Mouse (Mus musculus) embryonic facial prominence, embryonic 10.5 days (tissue): ENCODE data around the gene Rab15. TPM values are rescaled to one million over a fixed set of nuclear protein-coding genes. Genes with fewer than 3 reads are reported as not detected.

Experiments used
- DNase-seq: peaks from one replicate; pipeline ENCODE4 v3.0.0-alpha.2; 2017; ENCODE audit warnings: low spot score
- H3K27ac ChIP-seq: fragments of 300-500 bp; sonication (generic); replicated peaks from 2 replicates; pipeline ENCODE4 v1.5.1; 2016; ENCODE audit warnings: mild to moderate bottlenecking
- H3K27me3 ChIP-seq: fragments of 300-500 bp; sonication (generic); replicated peaks from 2 replicates; pipeline ENCODE4 v1.6.1; 2016; ENCODE audit warnings: low read depth, mild to moderate bottlenecking; ENCODE audit not compliant: poor library complexity, severe bottlenecking
- H3K36me3 ChIP-seq: fragments of 300-500 bp; sonication (generic); replicated peaks from 2 replicates; pipeline ENCODE4 v1.6.1; 2016; ENCODE audit warnings: mild to moderate bottlenecking, moderate library complexity
- H3K4me1 ChIP-seq: fragments of 300-500 bp; sonication (generic); 2 replicates; pipeline ENCODE4 v1.6.1; 2016
- H3K4me3 ChIP-seq: fragments of 300-500 bp; sonication (generic); 2 replicates; pipeline ENCODE4 v1.5.1; 2016; ENCODE audit warnings: mild to moderate bottlenecking, moderate library complexity
- H3K9me3 ChIP-seq: fragments of 300-500 bp; sonication (generic); 2 replicates; pipeline ENCODE4 v1.6.1; 2016; ENCODE audit warnings: mild to moderate bottlenecking
- WGBS: fragments of 180-500 bp; shearing (Covaris S2); methylation state at CpG from one replicate; pipeline ENCODE4 v1.1.7; 2016; 5-methylcytosine and 5-hydroxymethylcytosine counted together
- polyA plus RNA-seq: library from polyadenylated mRNA; unstranded; fragments of >200 nt; fragmentation: Nextera tagmentation; extraction: Ambion mirVana; gene quantifications from 2 replicates; pipeline ENCODE4 v1.2.1, GENCODE M21; 2016

Gene Rab15
- polyA plus RNA-seq, 1 experiment from 2014 or later = 17.3 TPM

DNA sequence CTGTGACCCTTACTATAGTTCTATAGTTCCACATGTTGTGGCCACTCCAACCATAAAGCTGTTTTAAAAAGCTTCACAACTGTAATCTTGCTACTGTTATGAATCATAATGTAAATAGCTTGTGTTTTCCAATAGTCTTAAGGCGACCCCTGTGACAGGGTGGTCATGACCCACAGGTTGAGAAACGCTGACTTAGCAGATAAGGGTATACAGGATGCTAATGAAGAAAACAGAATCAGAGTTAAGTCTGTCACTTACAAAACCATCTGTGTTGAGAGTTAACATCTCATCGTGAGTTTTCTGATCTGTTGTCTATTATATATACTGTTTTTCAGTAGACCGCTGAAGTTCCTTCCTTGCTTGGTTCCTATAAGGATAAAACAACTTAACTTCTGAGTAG is 16.6 kb upstream of the Rab15 start:
- Histone ChIP-seq H3K4me1 (peaks cover 13% of the 10 kb centered on the region), H3K36me3 (0 out of 2 replicates have a peak, but pooled peaks cover 9% of the 10 kb centered on the region), H3K27ac (no peak overlapping the region), H3K27me3 (no peaks in the 10 kb centered on the region), H3K9me3 (no peaks in the 10 kb centered on the region), H3K4me3 (no peak overlapping the region)
- 95% methylated on average over 4 of the region's 4 CpGs for WGBS
- DNase-seq = no peak

DNA sequence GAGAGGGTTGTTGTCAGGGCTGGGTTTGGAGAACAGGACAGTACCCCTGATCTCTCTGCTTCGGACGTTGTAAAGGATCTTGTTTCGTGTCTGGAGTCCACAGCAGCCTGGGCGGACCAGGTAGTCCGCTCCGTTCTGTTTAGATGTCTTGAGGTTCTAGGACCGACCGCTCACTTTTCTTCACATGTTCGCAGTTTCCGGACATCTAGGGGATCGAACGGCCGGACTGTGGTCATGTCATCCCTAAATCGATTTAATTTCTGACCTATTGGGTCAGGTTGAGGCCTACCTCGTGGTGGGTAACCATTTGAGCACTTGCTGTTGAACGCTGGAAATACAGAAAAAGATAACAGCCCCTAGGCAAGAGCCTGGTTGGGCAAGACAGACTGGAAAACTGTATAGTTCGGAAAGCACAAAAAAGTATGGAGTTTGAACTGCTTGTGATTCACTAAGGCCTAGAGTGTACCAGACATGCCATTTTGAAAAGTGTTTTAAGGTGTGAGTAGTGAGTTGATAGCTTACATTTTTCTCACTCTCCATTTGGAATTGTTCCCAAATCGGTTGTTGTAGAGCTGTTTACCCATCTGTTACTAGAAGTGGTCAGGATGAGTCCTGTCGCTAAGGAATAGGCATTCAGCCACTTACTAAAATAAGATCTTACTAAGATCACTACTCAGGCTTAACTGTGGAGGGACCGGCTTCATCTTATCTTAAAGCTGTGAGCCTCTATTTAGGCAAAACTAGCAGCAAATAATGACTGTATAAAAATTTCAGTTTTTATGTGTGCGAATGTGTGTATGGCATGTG is 15.3 kb upstream of the Rab15 start:
- H3K9me3 ChIP-seq = no peaks in the 10 kb centered on the region
- H3K4me1 ChIP-seq = peaks cover 13% of the 10 kb centered on the region
- H3K36me3 ChIP-seq = 0 out of 2 replicates have a peak, but pooled peaks cover 9% of the 10 kb centered on the region
- DNase-seq = no peak
- 14% methylated on average over 21 of the region's 21 CpGs for WGBS
- peak overlapping the region; percentile 89 for H3K27ac ChIP-seq
- no peaks in the 10 kb centered on the region for H3K27me3 ChIP-seq
- peak overlapping the region; percentile 70 for H3K4me3 ChIP-seq

DNA sequence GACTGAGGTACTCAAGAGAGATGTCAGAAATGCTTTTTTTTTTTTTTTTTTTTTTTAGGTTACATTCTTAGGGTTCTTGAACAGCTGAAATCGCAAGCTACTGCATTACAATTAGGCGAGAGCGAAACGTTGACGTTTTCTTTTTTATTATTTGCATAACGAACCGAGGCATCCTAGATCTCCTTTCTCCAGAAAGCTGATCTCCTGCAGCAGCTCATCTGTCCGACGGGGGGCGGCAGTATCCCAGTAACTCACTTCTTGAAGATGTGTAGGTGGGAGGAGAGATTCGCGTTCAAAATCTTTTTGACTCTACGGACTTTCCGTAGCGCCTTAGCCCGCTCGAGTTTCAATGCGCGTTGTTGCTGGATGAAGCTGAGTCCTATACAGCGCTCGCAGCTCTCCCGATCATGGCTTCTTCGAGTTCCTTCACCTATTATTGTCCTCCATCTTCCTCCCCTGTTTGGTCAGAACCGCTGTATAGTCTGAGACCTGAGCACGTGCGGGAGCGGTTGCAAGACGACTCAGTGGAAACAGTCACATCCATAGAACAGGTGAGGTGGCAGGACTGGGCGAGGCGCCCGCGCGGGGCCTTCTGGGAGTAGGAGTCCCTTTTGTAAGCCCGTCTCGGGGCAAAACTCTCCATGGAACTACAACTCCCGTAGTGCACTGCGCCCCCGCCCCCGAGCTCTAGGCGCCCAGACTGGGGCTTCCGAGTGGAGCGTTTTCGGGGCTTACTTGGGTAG is 14.6 kb upstream of the Rab15 start:
- no peaks in the 10 kb centered on the region for H3K9me3 ChIP-seq
- H3K4me3 ChIP-seq = peak overlapping the region; percentile 70
- under 1% methylated on average over 43 of the region's 43 CpGs for WGBS
- H3K27me3 ChIP-seq = no peaks in the 10 kb centered on the region
- peaks cover 13% of the 10 kb centered on the region for H3K4me1 ChIP-seq
- peak; percentile 97 for DNase-seq
- peak overlapping the region; percentile 89 for H3K27ac ChIP-seq
- 0 out of 2 replicates have a peak, but pooled peaks cover 7% of the 10 kb centered on the region for H3K36me3 ChIP-seq

DNA sequence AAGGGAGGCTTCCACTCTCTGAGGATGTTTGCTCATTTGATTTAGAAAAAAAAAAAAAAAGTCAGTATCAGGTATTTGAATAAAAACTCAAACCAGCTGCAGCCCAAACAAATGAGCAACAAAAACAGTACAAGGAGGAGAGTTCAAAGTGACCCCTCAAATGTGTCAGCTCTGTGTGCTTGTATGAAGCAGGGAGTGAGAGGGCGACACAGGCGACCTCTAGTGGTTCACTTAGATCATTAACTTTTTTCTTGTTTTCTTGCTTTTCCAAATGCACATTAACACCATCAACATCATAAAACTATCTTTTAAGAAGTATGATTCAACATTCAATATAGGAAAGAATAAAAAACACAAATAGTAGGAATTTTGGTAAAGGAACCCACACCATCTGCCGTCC is 10.0 kb upstream of the Rab15 start:
- Histone ChIP-seq H3K36me3 (no peaks in the 10 kb centered on the region), H3K4me1 (peaks cover 2% of the 10 kb centered on the region; the same call in 1 of the 2 replicates), H3K27ac (no peak overlapping the region), H3K4me3 (no peak overlapping the region), H3K9me3 (no peaks in the 10 kb centered on the region), H3K27me3 (no peaks in the 10 kb centered on the region)
- WGBS = 4% methylated on average over 3 of the region's 3 CpGs
- no peak for DNase-seq

DNA sequence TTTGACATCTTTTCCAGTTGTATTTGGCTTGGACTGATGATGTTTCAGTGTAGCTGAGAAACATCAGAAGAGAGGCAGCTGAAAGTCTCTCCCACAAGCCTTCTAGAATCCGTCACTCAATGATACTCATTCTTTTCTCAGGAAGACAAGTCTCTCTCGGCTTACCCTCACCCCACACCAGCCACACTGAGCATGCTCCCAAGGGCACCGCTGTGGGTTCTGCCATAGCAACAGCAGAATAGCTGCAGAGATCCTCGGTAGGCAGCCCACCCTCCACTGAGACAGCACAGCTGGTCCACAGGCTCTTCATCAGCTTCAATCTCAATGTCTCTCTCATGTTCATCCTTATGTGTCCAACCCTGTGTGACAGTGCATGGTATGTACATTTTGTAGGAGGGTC is 2.6 kb upstream of the Rab15 start:
- H3K27me3 ChIP-seq = peaks cover 58% of the 10 kb centered on the region
- no peak overlapping the region for H3K4me3 ChIP-seq
- WGBS = 75% methylated on average over 4 of the region's 4 CpGs
- H3K9me3 ChIP-seq = no peaks in the 10 kb centered on the region
- no peak overlapping the region for H3K27ac ChIP-seq
- no peak for DNase-seq
- no peaks in the 10 kb centered on the region for H3K36me3 ChIP-seq
- peaks cover 29% of the 10 kb centered on the region for H3K4me1 ChIP-seq

DNA sequence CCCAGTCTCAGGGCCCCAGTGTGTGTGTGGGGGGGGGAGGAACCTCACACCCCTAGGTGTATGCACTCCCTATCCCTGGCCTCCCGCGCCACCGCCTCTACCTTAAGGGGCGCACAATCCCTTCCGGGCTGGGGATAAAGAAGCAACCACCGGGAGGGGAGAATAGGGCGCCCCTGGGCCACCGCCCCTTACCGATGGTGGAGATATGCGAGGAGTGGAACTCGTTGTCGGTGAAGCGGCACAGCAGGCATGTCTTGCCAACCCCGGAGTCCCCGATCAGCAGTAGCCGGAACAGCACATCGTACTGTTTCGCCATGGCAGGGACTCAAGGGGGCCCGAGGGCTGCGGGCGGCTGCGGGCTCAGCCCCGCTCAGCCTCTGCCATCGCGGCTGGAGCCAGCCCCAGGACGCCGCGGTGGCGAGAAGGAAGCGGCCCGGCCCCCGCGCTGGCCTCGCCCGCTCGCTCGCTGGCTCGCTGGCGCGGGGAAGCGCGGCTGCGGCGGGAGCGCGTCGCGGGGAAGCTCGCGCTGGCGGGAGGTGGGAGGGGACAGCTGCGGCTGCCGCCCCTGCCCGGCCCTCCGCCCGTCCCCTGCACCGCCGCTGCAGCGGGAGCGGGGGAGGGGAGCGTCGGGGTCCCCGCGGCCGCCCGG is 582 bp downstream of the Rab15 start:
- peaks cover 54% of the 10 kb centered on the region for H3K4me1 ChIP-seq
- no peaks in the 10 kb centered on the region for H3K36me3 ChIP-seq
- H3K9me3 ChIP-seq = no peaks in the 10 kb centered on the region
- H3K27me3 ChIP-seq = peaks cover 80% of the 10 kb centered on the region
- DNase-seq = peak; percentile 67
- peak overlapping the region; percentile 88 for H3K27ac ChIP-seq
- H3K4me3 ChIP-seq = peak overlapping the region; percentile 78
- under 1% methylated on average over 66 of the region's 66 CpGs for WGBS

DNA sequence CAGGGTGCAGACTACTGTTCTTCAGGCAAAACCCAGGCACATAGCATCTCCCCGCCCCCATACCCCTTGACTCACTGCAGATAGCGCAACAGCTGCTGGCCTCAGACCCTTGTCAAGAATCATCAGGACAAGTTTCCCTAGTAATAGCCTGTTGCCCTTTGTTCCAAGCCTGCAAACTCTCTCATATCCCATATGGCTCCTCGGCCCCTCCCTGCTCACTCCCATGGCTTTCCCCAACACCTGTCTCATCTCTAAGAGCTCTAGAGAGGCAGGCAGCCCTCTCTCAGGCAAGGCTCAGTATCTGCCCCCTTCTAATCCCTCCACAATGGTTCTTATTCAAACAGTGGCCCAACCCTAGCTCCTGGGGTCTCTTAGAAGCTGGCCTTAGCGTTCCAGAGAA is 2.1 kb downstream of the Rab15 start:
- peak; percentile 14 for DNase-seq
- H3K4me1 ChIP-seq = peaks cover 66% of the 10 kb centered on the region
- no peak overlapping the region for H3K27ac ChIP-seq
- H3K27me3 ChIP-seq = peaks cover 83% of the 10 kb centered on the region
- whole genome bisulfite sequencing = 51% methylated on average over 4 of the region's 4 CpGs
- H3K9me3 ChIP-seq = no peaks in the 10 kb centered on the region
- no peaks in the 10 kb centered on the region for H3K36me3 ChIP-seq
- H3K4me3 ChIP-seq = peak overlapping the region; percentile 78; the same call in 1 of the 2 replicates

DNA sequence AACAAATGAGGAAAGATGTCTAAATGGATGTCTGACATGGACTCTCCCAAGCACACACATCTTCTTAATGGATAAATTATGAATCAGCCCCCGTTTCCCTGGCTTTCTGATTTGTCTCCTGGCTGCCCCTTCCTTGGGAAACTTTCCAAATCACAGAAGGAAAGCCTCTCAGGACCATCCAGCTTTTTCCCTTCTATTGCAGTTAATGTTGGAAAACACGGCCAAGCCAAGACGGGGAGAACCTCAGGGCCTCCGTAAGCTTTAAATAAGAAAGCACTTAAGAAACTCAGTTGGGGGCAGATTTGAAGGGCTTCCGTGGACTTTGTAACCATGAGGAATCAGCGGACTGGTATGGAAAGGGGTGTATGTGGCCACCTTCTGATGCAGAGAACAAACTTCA is 2.9 kb downstream of the Rab15 start:
- WGBS = 76% methylated on average over 6 of the region's 6 CpGs
- DNase-seq = no peak
- Histone ChIP-seq H3K4me1 (peaks cover 70% of the 10 kb centered on the region), H3K27me3 (peaks cover 75% of the 10 kb centered on the region), H3K9me3 (no peaks in the 10 kb centered on the region), H3K36me3 (no peaks in the 10 kb centered on the region), H3K4me3 (no peak overlapping the region), H3K27ac (no peak overlapping the region)

DNA sequence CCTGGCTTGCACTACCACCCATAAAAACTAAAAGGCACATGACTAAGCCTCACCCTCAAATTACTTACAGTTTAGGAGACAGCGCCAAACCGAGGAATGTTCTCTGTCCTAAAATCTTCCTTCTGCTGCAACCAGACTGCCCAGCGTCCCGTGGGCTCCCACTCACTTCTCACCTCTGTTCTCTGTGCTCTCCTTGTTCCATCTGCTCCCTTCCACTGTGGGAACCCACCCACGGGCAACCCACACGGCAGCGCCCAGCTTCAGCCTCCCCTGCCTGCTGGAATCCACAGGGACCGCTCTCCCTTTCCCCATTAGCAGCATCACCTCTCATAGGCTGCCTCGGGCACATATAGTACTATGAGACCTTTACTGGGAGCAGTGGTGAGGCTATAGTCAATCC is 3.8 kb downstream of the Rab15 start:
- Histone ChIP-seq H3K9me3 (no peaks in the 10 kb centered on the region), H3K27me3 (peaks cover 66% of the 10 kb centered on the region), H3K36me3 (no peaks in the 10 kb centered on the region), H3K27ac (peak overlapping the region; percentile 77), H3K4me1 (peaks cover 67% of the 10 kb centered on the region), H3K4me3 (no peak overlapping the region)
- DNase-seq = no peak
- 85% methylated on average over 9 of the region's 9 CpGs for WGBS

DNA sequence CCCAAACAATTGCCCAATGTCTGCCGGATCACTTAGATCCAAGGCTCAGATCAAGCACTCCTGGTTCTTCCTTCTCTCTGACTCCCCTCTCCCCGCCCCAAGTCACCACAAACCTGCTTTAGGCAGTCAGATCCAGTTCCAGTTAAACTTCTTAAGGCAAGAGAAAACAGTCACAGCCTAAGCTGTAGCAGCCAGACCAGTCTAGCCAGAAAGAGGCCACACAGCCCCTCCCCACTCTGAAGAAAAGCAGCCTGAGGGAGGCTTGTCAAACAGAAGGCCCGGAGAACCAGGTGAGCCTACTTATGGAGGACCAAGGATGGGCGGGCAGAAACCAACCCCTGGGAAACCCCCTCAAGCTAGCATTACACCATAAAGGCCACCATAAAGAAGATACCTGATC is 4.6 kb downstream of the Rab15 start:
- peaks cover 67% of the 10 kb centered on the region for H3K4me1 ChIP-seq
- WGBS = 54% methylated on average over 4 of the region's 4 CpGs
- peak overlapping the region; percentile 77 for H3K27ac ChIP-seq
- H3K27me3 ChIP-seq = peaks cover 58% of the 10 kb centered on the region
- no peak overlapping the region for H3K4me3 ChIP-seq
- DNase-seq = peak; percentile 62
- H3K36me3 ChIP-seq = no peaks in the 10 kb centered on the region
- H3K9me3 ChIP-seq = no peaks in the 10 kb centered on the region

DNA sequence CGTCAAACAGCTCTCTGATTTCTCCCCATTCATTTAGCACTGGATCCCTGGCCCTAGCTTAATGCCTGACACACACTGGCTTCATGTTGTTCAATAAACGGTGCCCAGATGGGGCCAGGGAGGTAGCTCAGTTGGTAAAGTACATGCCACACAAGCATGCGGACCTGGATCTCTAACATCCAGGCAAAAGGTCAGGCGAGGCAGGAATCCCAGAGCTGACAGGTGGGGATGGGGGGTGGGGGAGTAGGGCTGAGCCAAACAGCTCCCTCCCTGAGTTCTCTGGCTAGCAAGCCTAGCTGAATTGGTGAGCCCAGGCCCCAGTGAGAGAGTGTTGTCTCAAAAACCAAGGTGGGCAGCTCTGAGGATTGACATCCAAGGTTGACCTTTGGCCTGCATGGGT is 5.5 kb downstream of the Rab15 start:
- Histone ChIP-seq H3K9me3 (no peaks in the 10 kb centered on the region), H3K27ac (0 out of 2 replicates have a peak overlapping the region, but pooled peaks have one; percentile 48), H3K4me1 (peaks cover 59% of the 10 kb centered on the region), H3K4me3 (no peak overlapping the region), H3K27me3 (peaks cover 49% of the 10 kb centered on the region), H3K36me3 (no peaks in the 10 kb centered on the region)
- DNase-seq = no peak
- 55% methylated on average over 4 of the region's 4 CpGs for WGBS

DNA sequence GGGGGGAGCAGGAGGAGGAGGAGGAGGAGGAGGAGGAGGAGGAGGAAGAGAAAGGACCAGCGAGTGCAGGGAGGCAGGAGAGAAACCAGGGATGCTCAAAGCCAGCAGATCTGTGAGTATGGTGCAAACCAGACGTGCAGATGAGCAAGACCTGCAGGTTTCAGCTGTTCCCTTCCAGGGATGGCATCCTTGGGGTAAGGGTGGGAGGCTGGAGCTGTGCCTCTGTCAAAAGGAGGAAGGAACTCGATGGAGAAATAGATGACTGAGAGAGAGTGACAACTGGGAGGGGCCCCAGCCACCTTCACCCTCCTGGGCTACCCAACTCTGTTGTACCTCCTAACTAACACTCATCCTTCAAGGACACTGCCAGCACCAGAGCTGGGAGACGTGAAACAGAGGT is 6.0 kb downstream of the Rab15 start:
- Histone ChIP-seq H3K27ac (peak overlapping the region; percentile 48; the same call in 1 of the 2 replicates), H3K4me3 (no peak overlapping the region), H3K36me3 (no peaks in the 10 kb centered on the region), H3K9me3 (no peaks in the 10 kb centered on the region), H3K4me1 (peaks cover 55% of the 10 kb centered on the region), H3K27me3 (peaks cover 44% of the 10 kb centered on the region)
- no peak for DNase-seq
- 47% methylated on average over 4 of the region's 4 CpGs for WGBS
